Mouse (Mus musculus) ES-Bruce4 (cell line): ENCODE measurements at regions not wholly inside any gene's neighbourhood (a gene's known extent, or its start where the extent isn't known, plus 50 kb on each side); places are given as distances from the start of the nearest gene placed in this dataset.

Source experiments
- H3K27ac ChIP-seq: 2 replicates; pipeline ENCODE4 v1.5.1; 2012; ENCODE audit warnings: low read length, inconsistent platforms; ENCODE audit not compliant: insufficient read depth
- H3K27me3 ChIP-seq: 2 replicates; pipeline ENCODE4 v1.6.1; 2012; ENCODE audit warnings: mild to moderate bottlenecking, low read length, inconsistent platforms; ENCODE audit not compliant: control insufficient read depth, poor library complexity, insufficient read depth, severe bottlenecking
- H3K36me3 ChIP-seq: 2 replicates; pipeline ENCODE4 v1.6.1; 2012; ENCODE audit warnings: inconsistent platforms, mild to moderate bottlenecking, low read length, moderate library complexity; ENCODE audit not compliant: control insufficient read depth, poor library complexity, insufficient read depth, severe bottlenecking
- H3K4me1 ChIP-seq: one replicate; pipeline ENCODE4 v1.8.1; 2011; ENCODE audit warnings: low read length; ENCODE audit not compliant: control insufficient read depth, insufficient read depth
- H3K4me3 ChIP-seq: 2 replicates; pipeline ENCODE4 v1.5.1; 2011; ENCODE audit warnings: low read depth, mild to moderate bottlenecking, low read length
- H3K9ac ChIP-seq: 2 replicates; pipeline ENCODE4 v1.6.1; 2012; ENCODE audit warnings: low read depth, mild to moderate bottlenecking, inconsistent platforms; ENCODE audit not compliant: poor library complexity, severe bottlenecking
- H3K9me3 ChIP-seq: replicated peaks from 2 replicates; pipeline ENCODE4 v1.6.1; 2012; ENCODE audit warnings: mild to moderate bottlenecking, low read length, inconsistent platforms; ENCODE audit not compliant: control insufficient read depth, poor library complexity, insufficient read depth, severe bottlenecking
- CTCF ChIP-seq: IDR thresholded peaks from one replicate; pipeline ENCODE4 v1.8.1; 2011; ENCODE audit warnings: low read depth, low read length
- EP300 ChIP-seq: IDR thresholded peaks from 2 replicates; pipeline ENCODE4 v1.6.1; 2011; ENCODE audit warnings: low read depth, low read length; ENCODE audit not compliant: insufficient read depth
- POLR2A ChIP-seq: IDR thresholded peaks from one replicate; pipeline ENCODE4 v1.8.1; 2011; ENCODE audit warnings: low read length; ENCODE audit not compliant: insufficient read depth

DNA sequence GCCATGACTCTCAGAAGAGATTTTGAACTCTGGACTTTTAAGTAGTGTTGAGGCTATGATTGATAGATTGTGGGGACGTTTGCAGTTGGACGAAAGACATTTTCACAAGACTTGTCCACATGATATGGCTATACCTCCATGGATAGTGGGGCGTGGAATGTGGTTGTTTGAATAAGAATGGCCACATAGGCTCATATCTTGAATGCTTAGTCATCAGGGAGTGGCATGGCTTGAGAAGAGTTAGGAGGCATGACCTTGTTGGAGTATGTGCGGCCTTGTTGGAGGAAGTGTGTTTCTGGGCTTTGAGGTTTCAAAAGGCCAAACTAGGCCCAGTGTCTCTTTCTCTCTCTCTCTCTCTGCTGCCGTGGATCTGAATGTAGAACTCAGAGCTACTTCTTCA, 204.7 kb upstream of the Pclo start:
- H3K27ac ChIP-seq, result no peak overlapping the region
- no peak overlapping the region for H3K4me3 ChIP-seq
- no peaks in the 10 kb centered on the region for H3K4me1 ChIP-seq
- no peaks in the 10 kb centered on the region for H3K36me3 ChIP-seq
- H3K9me3 ChIP-seq, result 0 out of 2 replicates have a peak, but pooled peaks cover 5% of the 10 kb centered on the region
- H3K9ac ChIP-seq, result no peak overlapping the region
- no peak for TF ChIP-seq EP300
- no peak for TF ChIP-seq CTCF
- no peak for TF ChIP-seq POLR2A
- no peaks in the 10 kb centered on the region for H3K27me3 ChIP-seq

DNA sequence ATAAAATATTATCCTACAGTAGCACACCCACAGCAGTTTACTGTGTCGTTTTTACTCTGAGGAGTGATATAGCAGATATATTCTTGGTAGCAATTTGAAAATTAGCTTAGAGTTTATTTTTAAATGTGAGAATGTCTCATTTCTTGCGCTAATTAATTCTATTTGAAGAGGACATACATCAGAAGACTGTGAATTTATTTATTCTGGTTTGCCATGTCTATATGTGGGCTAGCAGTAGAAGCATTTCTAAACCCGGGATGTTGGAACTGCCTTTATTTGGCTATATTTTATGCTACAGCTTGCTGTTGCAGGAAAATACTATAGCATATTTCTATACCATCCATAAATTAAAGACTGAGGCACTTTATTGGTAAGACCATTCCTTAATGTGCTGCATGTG, 203.0 kb upstream of the Pclo start:
- Histone ChIP-seq H3K4me1 (no peaks in the 10 kb centered on the region), H3K9ac (no peak overlapping the region), H3K27me3 (no peaks in the 10 kb centered on the region), H3K9me3 (0 out of 2 replicates have a peak, but pooled peaks cover 5% of the 10 kb centered on the region), H3K4me3 (no peak overlapping the region), H3K36me3 (no peaks in the 10 kb centered on the region), H3K27ac (no peak overlapping the region)
- TF ChIP-seq CTCF, result no peak
- TF ChIP-seq POLR2A, result no peak
- TF ChIP-seq EP300, result no peak

DNA sequence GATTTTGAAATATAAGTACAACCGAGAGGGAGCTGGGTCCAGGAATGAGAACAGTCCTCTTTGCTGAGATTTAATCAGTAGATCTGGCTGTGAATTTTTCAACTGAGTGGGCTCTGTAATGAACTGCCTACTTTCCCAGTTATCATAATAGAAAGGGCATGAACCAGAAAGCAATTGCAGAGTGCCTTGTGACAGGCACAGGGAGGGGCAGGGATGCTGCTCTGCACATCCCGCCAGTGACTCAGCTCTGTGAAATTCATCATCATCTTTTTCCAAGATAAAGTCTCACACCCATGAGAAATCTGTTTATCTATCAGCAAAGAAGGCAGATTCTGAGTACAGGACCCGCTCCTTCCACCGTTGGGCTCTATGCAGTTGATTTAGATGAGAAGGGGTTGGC, 194.5 kb upstream of the Pclo start:
- no peak overlapping the region for H3K4me3 ChIP-seq
- no peaks in the 10 kb centered on the region for H3K36me3 ChIP-seq
- H3K27ac ChIP-seq, result no peak overlapping the region
- peaks cover 2% of the 10 kb centered on the region for H3K4me1 ChIP-seq
- H3K9me3 ChIP-seq, result no peaks in the 10 kb centered on the region
- TF ChIP-seq POLR2A (no peak), EP300 (no peak)
- H3K9ac ChIP-seq, result no peak overlapping the region
- no peaks in the 10 kb centered on the region for H3K27me3 ChIP-seq

DNA sequence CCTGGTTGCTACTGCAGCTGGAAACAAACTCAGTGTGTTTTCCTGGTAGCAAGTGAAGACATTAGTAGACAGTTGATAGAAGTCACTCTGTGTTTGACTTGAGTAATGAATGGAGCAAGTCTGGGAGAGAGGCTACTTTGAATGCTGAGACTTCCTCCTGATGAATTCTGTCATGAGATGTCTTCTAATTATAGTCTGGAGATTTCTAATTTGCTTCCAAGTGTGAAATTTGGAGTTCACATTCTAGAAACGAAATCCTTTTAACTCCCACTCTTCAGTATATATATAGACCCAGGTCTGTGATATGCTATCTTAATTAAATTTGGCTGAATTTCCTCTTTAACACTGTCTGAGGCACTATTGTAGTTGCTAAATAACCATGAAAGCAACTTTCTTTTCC, 192.7 kb upstream of the Pclo start:
- no peak for TF ChIP-seq CTCF
- TF ChIP-seq EP300, result no peak
- TF ChIP-seq POLR2A, result no peak
- H3K27me3 ChIP-seq, result no peaks in the 10 kb centered on the region
- H3K27ac ChIP-seq, result no peak overlapping the region
- H3K4me3 ChIP-seq, result no peak overlapping the region
- H3K9me3 ChIP-seq, result no peaks in the 10 kb centered on the region
- H3K4me1 ChIP-seq, result peaks cover 2% of the 10 kb centered on the region
- no peak overlapping the region for H3K9ac ChIP-seq
- H3K36me3 ChIP-seq, result no peaks in the 10 kb centered on the region

DNA sequence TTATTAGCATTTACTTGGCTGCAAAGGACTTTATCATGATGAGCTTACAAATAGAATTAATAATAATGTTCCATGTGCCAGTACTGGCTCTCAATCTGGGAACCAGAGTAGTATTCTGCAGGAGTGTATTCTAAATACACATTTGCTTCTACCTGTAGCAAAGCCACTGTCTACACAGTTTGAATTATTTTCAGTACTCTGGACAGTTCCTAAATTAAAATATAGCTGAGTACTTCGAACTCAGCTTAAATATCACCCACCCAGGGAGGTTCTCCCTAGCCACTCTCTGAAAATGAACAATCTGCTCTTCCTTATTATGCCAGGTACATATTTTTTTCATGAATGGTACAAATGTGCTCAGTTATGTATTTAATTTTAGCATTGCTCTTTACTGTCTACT, 154.3 kb upstream of the Pclo start:
- Histone ChIP-seq H3K4me3 (no peak overlapping the region), H3K27ac (no peak overlapping the region), H3K27me3 (no peaks in the 10 kb centered on the region), H3K4me1 (no peaks in the 10 kb centered on the region), H3K9me3 (no peaks in the 10 kb centered on the region), H3K9ac (no peak overlapping the region), H3K36me3 (no peaks in the 10 kb centered on the region)
- TF ChIP-seq POLR2A, result no peak
- TF ChIP-seq EP300, result no peak
- no peak for TF ChIP-seq CTCF

DNA sequence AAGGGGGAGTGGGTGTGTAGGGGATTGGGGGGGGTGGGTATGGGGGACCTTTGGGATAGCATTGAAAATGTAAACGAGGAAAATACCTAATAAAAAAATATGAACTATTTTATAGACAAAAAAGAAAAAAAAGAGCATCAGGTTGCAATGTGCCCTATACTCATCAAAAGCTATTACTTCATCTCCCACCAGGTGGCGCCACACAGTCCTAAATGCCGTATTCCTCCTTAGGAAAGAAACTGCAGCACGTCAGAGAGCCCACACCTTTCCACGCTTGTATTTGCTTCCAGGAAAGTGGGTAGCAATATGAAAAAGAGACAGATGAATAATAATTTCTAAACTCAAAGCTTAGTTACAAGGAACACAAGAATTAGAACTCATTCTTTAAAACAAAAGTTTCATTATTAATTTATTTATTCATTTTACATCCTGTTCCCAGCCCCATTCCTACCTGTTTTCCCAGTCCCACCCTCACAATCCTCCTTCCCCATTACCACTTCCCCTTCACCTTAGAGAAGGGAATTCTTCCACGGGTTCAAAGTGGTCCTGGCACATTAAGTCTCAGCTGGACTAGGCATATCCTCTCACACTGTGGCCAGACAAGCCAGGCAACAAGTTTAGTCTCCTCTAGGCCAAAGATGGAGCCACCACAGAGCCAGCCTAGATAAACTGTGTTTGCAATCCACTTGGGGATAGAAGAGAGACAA, 125.4 kb upstream of the Pclo start:
- H3K4me3 ChIP-seq, result no peak overlapping the region
- H3K27ac ChIP-seq, result no peak overlapping the region
- TF ChIP-seq EP300 (no peak), CTCF (peak; percentile 50)
- H3K36me3 ChIP-seq, result no peaks in the 10 kb centered on the region
- no peaks in the 10 kb centered on the region for H3K4me1 ChIP-seq
- no peaks in the 10 kb centered on the region for H3K9me3 ChIP-seq
- no peak overlapping the region for H3K9ac ChIP-seq
- no peaks in the 10 kb centered on the region for H3K27me3 ChIP-seq
